Mouse (Mus musculus): ENCODE measurements around the gene Pfkfb4.

- TF ChIP-seq TAL1 (conservative IDR thresholded peaks at IDR 0.05; ENCODE audit: low read depth, low read length) (no peak), CTCF (IDR thresholded peaks at IDR 0.05; ENCODE audit: low read depth, low read length) (no peak), POLR2AphosphoS5 (IDR thresholded peaks at IDR 0.05; ENCODE audit: insufficient replicate concordance, low read depth, low read length) (no peak)
Observed at GRCm38 (mm10) chr9:109053366-109053765, 61.8 kb downstream of the Pfkfb4 start.
